Mouse (Mus musculus) forebrain, postnatal 0 days (tissue): ENCODE measurements around the gene Trhr2. TPM values are rescaled to one million over a fixed set of nuclear protein-coding genes. Genes with fewer than 3 reads are reported as not detected.

Experiments
- ATAC-seq: fragments of 200-750 bp; cut with Nextera tagmentation; 2 replicates; pipeline ENCODE4 v1.8.0; 2017; ENCODE audit warnings: mild to moderate bottlenecking, moderate library complexity
- DNase-seq: peaks from one replicate; pipeline ENCODE4 v3.0.0-alpha.2; 2015
- H3K27ac ChIP-seq: fragments of 300-500 bp; sonication (generic); 2 replicates; pipeline ENCODE4 v1.5.1; 2014; ENCODE audit warnings: low read depth, mild to moderate bottlenecking, antibody characterized with exemption, low read length, moderate library complexity, mixed read lengths
- H3K27me3 ChIP-seq: fragments of 300-500 bp; sonication (generic); 2 replicates; pipeline ENCODE4 v1.6.1; 2014; ENCODE audit warnings: mild to moderate bottlenecking, low read length, mixed read lengths; ENCODE audit not compliant: insufficient read depth
- H3K36me3 ChIP-seq: fragments of 300-500 bp; sonication (generic); 2 replicates; pipeline ENCODE4 v1.6.1; 2014; ENCODE audit warnings: mild to moderate bottlenecking, moderate library complexity; ENCODE audit not compliant: insufficient read depth
- H3K4me1 ChIP-seq: fragments of 300-500 bp; sonication (generic); 2 replicates; pipeline ENCODE4 v1.6.1; 2014; ENCODE audit warnings: antibody characterized with exemption; ENCODE audit not compliant: insufficient read depth
- H3K4me2 ChIP-seq: fragments of 300-500 bp; sonication (generic); 2 replicates; pipeline ENCODE4 v1.6.1; 2014; ENCODE audit warnings: low read depth, mild to moderate bottlenecking, moderate library complexity
- H3K4me3 ChIP-seq: fragments of 300-500 bp; sonication (generic); 2 replicates; pipeline ENCODE4 v1.5.1; 2014; ENCODE audit warnings: low read depth, low read length, mixed read lengths
- H3K9ac ChIP-seq: fragments of 300-500 bp; sonication (generic); 2 replicates; pipeline ENCODE4 v1.6.1; 2014; ENCODE audit warnings: mild to moderate bottlenecking
- H3K9me3 ChIP-seq: fragments of 300-500 bp; sonication (generic); 2 replicates; pipeline ENCODE4 v1.6.1; 2016; ENCODE audit warnings: low read length
- CTCF ChIP-seq: sonication (generic); IDR thresholded peaks from 2 replicates; pipeline ENCODE4 v1.5.1; 2016; ENCODE audit warnings: antibody characterized with exemption, control low read depth, low read depth
- WGBS: fragments of 180-500 bp; shearing (Covaris S2); extraction: QIAGEN DNeasy Blood & Tissue Kit; methylation state at CpG from one replicate; pipeline ENCODE4 v1.1.7; 2014; 5-methylcytosine and 5-hydroxymethylcytosine counted together
- polyA plus RNA-seq: library from polyadenylated mRNA; unstranded; fragments of >200 nt; fragmentation: Nextera tagmentation; extraction: Ambion mirVana; gene quantifications from 2 replicates; pipeline ENCODE4 v1.2.1, GENCODE M21; 2015
- total RNA-seq: library from RNA; depleted of rRNA; stranded (reverse); fragments of >200 nt; gene quantifications from 2 replicates; pipeline ENCODE4 v1.2.3, GENCODE M21; 2014

Gene Trhr2
- total and polyA plus RNA-seq, 2 experiments from 2014 or later = 0.27 TPM; not detected in 1

GRCm38 (mm10) chr8:122368494-122368893, 7.9 kb upstream of the Trhr2 start:
- no peak overlapping the region for H3K4me3 ChIP-seq
- no peak for TF ChIP-seq CTCF
- no peaks in the 10 kb centered on the region for H3K9me3 ChIP-seq
- no peak overlapping the region for H3K9ac ChIP-seq
- H3K27ac ChIP-seq = no peak overlapping the region
- H3K27me3 ChIP-seq = peaks cover 3% of the 10 kb centered on the region; the same call in 1 of the 2 replicates
- H3K4me1 ChIP-seq = no peaks in the 10 kb centered on the region
- WGBS = 77% methylated on average over 10 of the region's 10 CpGs
- no peak for DNase-seq
- no peaks in the 10 kb centered on the region for H3K36me3 ChIP-seq
- H3K4me2 ChIP-seq = no peak overlapping the region
- ATAC-seq = no peak

DNA sequence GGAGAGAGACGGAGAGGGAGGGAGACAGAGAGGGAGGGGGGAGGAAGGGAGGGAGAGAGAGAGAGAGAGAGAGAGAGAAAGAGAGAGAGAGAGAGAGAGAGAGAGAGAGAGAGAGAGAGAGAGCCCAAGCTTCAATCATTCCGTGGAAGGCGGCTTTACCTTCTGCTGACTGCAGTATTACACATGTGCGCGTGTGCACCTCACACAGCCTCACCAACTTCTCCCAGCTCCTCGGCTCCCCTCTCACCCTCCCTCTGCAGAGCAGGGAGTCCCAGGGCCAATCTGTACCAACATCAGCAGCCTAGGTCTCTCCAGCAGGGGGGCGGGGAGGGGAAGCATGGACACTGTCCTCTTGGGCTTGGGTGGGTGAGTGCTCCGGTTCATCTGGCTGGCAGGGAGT, 2.4 kb upstream of the Trhr2 start:
- ATAC-seq = peak; percentile 55; the same call in 1 of the 2 replicates
- no peak overlapping the region for H3K27ac ChIP-seq
- TF ChIP-seq CTCF = no peak
- no peak overlapping the region for H3K4me3 ChIP-seq
- DNase-seq = no peak
- no peaks in the 10 kb centered on the region for H3K9me3 ChIP-seq
- no peaks in the 10 kb centered on the region for H3K4me1 ChIP-seq
- WGBS = 32% methylated on average over 8 of the region's 8 CpGs
- no peak overlapping the region for H3K4me2 ChIP-seq
- no peak overlapping the region for H3K9ac ChIP-seq
- H3K27me3 ChIP-seq = peaks cover 7% of the 10 kb centered on the region; the same call in 1 of the 2 replicates
- H3K36me3 ChIP-seq = no peaks in the 10 kb centered on the region

GRCm38 (mm10) chr8:122362271-122362670, 1.7 kb upstream of the Trhr2 start:
- no peak for TF ChIP-seq CTCF
- Histone ChIP-seq H3K27me3 (peaks cover 7% of the 10 kb centered on the region; the same call in 1 of the 2 replicates), H3K4me2 (no peak overlapping the region), H3K36me3 (no peaks in the 10 kb centered on the region), H3K9me3 (no peaks in the 10 kb centered on the region), H3K9ac (no peak overlapping the region), H3K4me1 (no peaks in the 10 kb centered on the region), H3K27ac (no peak overlapping the region), H3K4me3 (no peak overlapping the region)
- no peak for DNase-seq
- WGBS = 44% methylated on average over 5 of the region's 5 CpGs
- ATAC-seq = no peak

DNA sequence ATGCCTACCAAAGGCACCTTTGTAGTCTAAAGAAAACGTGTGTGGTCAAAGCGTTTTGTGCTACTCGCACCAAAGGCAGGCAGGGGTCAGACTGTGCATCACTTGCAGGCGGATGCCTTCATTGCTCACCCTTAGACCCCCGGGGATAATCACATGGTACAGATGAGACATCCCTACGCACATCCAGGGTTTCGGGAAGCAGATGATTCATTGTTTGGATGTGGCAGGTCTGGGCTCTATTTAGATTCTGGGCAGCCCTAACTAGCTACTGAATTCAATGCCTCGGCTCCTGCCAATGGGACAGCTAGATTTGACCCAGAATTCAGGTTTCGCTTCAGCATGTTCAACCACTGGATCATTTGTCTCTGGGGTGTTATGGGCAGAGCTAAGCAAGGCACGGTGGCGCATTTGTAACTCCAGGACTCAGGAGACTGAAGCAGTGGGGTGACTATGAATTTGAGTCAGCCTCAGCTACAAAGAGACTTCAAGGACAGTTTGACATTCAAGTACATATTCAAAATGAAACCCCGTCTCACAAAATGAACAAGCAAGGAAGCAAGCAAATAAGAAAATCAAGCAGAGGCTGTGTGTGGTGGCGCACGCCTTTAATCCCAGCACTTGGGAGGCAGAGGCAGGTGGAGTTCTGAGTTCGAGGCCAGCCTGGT, 1.3 kb downstream of the Trhr2 start:
- WGBS = 81% methylated on average over 15 of the region's 15 CpGs
- TF ChIP-seq CTCF = no peak

GRCm38 (mm10) chr8:122357641-122358040, 2.9 kb downstream of the Trhr2 start:
- 74% methylated on average over 5 of the region's 5 CpGs for WGBS
- Histone ChIP-seq H3K36me3 (no peaks in the 10 kb centered on the region), H3K27ac (no peak overlapping the region), H3K4me3 (no peak overlapping the region), H3K9ac (no peak overlapping the region), H3K27me3 (no peaks in the 10 kb centered on the region), H3K4me2 (no peak overlapping the region), H3K4me1 (no peaks in the 10 kb centered on the region), H3K9me3 (no peaks in the 10 kb centered on the region)
- TF ChIP-seq CTCF = no peak
- ATAC-seq = no peak
- DNase-seq = no peak

More for the DNA sequence above, 1.3 kb downstream of the Trhr2 start:
- Histone ChIP-seq H3K9me3 (no peaks in the 10 kb centered on the region), H3K9ac (no peak overlapping the region), H3K4me3 (no peak overlapping the region), H3K4me1 (no peaks in the 10 kb centered on the region), H3K36me3 (no peaks in the 10 kb centered on the region), H3K27me3 (peaks cover 7% of the 10 kb centered on the region; the same call in 1 of the 2 replicates), H3K27ac (no peak overlapping the region), H3K4me2 (no peak overlapping the region)
- DNase-seq = no peak
- ATAC-seq = no peak

GRCm38 (mm10) chr8:122357202-122357601, 3.3 kb downstream of the Trhr2 start:
- no peak overlapping the region for H3K4me3 ChIP-seq
- no peak overlapping the region for H3K9ac ChIP-seq
- H3K9me3 ChIP-seq = no peaks in the 10 kb centered on the region
- no peaks in the 10 kb centered on the region for H3K36me3 ChIP-seq
- H3K4me1 ChIP-seq = no peaks in the 10 kb centered on the region
- no peak for TF ChIP-seq CTCF
- no peak overlapping the region for H3K4me2 ChIP-seq
- no peak for DNase-seq
- no peak for ATAC-seq
- H3K27me3 ChIP-seq = no peaks in the 10 kb centered on the region
- no peak overlapping the region for H3K27ac ChIP-seq
- 64% methylated on average over 11 of the region's 11 CpGs for WGBS

- WGBS = 71% methylated on average over 9 of the region's 9 CpGs
- no peak for DNase-seq
Observed at GRCm38 (mm10) chr8:122355642-122356606, 4.6 kb downstream of the Trhr2 start.

More at GRCm38 (mm10) chr8:122355642-122356606, 4.6 kb downstream of the Trhr2 start:
- Histone ChIP-seq H3K27me3 (no peaks in the 10 kb centered on the region), H3K9me3 (no peaks in the 10 kb centered on the region), H3K27ac (no peak overlapping the region), H3K9ac (no peak overlapping the region), H3K4me3 (no peak overlapping the region), H3K36me3 (no peaks in the 10 kb centered on the region), H3K4me2 (no peak overlapping the region), H3K4me1 (no peaks in the 10 kb centered on the region)
- no peak for ATAC-seq
- TF ChIP-seq CTCF = no peak
